Mouse (Mus musculus): ENCODE measurements around the gene Robo4. TPM values are rescaled to one million over a fixed set of nuclear protein-coding genes. Genes with fewer than 3 reads are reported as not detected.

Robo4 gene
- total RNA-seq, 2 experiments from 2014 or later = 4.9 to 5.8 TPM

DNA sequence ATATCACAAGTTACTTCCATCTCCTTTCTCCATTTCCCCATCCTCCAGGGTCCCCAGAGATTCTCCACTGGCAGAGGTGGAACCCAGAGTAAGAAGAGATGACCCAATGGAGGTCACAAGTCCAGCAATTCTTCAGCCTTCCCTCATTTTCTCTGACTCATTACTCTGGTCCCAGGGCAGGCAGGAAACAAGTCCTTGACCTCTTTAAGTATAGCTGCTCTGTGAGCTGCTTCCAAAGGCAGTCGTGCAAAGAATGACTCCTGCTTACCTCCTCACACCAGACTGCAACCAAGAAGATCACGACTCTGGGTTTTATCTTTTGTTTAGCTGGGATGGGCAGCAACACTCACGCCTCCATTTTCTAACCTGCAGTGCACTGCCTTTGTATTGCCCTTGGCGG lies 33.9 kb downstream of the Robo4 start:
- TF ChIP-seq CTCF (conservative IDR thresholded peaks at IDR 0.05) = no peak
- Histone ChIP-seq H3K4me3 (no peak overlapping the region), H3K27ac (no peak overlapping the region)
- DNase-seq (ENCODE audit: low spot score in 2 of 2) = peak in 1 of 2 experiments; percentile 3

DNA sequence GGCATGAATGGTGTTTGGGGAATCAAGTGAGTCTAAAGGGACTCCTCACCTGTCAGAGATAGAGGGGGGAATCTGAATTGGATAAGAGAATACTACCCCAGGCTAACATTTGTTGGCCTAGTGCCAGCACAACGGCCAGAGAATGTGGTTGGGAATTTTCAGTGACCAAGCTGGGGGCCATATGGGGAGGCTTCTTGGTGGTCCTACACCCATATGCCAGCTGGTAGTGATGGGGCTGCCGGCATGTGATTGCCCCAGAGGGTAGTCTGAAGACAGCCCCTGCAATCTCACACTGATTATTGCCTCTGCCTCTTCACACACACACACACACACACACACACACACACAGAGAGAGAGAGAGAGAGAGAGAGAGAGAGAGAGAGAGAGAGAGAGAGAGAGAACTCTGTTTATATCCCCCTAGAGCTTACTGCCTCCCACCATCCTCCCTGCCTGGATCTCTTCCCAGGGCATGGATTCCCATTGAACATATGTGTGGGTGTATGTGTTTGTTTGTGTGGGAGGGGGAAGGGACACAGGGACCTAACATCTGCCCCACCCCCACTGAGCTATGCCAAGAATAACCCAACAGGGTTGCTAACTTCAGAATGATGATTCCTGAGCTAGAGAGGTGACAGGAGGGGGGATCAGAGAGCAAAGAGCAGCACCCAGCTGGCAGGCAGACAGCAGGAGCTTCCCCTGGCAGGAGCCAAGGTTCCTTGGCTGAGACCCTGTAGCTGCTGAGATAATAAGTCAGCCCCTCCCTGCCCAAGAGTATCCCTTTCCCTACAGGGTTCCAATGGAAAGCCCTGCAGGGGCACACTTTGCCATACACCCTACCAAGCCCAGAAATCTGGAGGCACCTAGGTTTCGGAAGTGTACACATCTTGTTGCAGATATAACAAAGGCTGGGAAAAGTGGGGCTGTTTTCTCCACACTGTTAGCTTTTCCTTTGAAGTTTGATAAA lies 36.4 kb downstream of the Robo4 start:
- peak overlapping the region; percentile 56 for H3K27ac ChIP-seq
- peak; percentile 44 to 67 for DNase-seq (ENCODE audit: low spot score in 2 of 2)
- no peak for TF ChIP-seq CTCF (conservative IDR thresholded peaks at IDR 0.05)
- H3K4me3 ChIP-seq = no peak overlapping the region

DNA sequence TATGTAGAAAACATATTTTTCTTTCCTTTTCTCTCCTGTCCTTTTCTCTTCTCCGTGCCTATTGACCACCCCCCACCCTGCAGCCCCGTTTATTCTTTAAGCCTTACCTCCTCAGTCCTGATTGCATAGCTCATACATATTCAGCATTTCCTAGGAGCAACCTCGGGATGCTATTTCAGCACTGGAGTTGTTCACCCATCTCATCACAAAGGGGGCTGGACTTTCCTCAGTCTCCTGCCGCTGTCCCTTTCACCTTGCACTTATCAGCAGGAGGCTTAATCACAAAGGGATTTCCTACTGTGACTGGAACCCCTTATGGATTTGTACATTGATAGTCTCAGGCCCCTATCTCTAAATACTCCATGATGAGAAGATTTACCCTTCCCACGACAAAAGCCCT lies 50.7 kb downstream of the Robo4 start:
- TF ChIP-seq CTCF (conservative IDR thresholded peaks at IDR 0.05) = no peak
- H3K27ac ChIP-seq = no peak overlapping the region
- DNase-seq (ENCODE audit: low spot score in 2 of 2) = no peak
- no peak overlapping the region for H3K4me3 ChIP-seq

DNA sequence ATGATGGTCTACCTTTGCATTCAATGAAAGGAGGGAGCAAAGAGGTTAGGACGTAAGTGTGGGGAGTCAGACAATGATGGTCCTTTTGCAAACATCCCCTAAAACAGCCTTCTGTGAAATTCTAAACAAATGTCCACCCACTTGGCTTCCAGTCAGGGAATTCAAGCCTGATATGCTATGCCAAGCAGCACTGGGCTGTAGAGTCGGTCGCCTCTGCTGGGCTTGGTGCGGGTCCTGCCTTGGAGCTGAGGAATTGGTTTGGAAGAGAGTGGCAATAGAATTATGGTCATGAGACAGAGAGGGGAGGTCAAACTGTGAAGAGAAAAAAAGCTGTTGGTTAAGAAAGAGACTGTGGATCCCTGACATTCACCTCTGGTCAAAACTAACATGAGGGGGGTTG lies 51.6 kb downstream of the Robo4 start:
- H3K4me3 ChIP-seq = no peak overlapping the region
- no peak overlapping the region for H3K27ac ChIP-seq
- TF ChIP-seq CTCF (conservative IDR thresholded peaks at IDR 0.05) = no peak
- DNase-seq (ENCODE audit: low spot score in 2 of 2) = no peak

DNA sequence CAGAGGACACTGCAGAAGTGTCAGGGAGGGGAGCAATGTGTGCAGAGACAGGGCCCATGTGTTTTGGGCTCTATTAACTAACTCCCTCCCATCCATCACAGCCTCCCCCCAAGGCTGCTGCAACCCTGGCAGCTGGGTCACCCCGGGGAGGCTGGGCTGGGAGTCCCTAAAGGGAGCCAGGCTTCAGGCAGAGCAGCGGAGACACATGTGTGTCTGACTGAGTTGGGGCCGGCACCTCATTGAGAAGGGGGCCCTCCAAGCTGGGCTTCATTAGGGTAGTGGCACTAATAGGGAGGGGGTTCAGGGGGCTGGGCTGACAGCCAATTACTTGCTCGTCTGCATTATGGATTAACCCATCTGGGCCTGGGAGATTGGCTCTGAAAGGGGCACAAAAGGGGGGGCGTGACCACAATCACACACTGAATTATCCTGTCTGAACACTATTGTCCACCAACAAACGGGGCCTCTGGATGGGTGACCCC lies 52.4 kb downstream of the Robo4 start:
- no peak for TF ChIP-seq CTCF (conservative IDR thresholded peaks at IDR 0.05)
- DNase-seq (ENCODE audit: low spot score in 2 of 2) = no peak
- no peak overlapping the region for H3K4me3 ChIP-seq
- H3K27ac ChIP-seq = no peak overlapping the region

DNA sequence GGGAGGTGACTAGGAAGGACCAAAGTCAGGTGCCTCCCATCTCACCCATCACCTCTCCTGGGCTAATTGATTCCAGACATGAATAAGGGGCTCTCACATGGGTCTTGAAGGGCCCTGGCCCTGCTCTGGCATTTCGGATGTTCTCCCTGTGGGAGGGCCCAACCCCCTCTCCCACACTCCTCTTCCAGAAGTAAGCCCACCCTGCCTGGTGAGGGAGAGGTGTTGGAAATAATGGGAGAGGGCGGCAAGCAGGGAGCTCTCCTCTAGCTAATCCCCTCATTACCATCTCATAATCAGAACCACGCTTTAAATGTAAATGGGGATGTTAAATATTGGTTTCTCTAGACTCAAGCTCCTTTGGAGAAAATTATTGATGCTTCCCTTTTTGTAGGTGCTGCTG lies 53.3 kb downstream of the Robo4 start:
- TF ChIP-seq CTCF (conservative IDR thresholded peaks at IDR 0.05) = no peak
- H3K27ac ChIP-seq = no peak overlapping the region
- no peak overlapping the region for H3K4me3 ChIP-seq
- no peak for DNase-seq (ENCODE audit: low spot score in 2 of 2)

DNA sequence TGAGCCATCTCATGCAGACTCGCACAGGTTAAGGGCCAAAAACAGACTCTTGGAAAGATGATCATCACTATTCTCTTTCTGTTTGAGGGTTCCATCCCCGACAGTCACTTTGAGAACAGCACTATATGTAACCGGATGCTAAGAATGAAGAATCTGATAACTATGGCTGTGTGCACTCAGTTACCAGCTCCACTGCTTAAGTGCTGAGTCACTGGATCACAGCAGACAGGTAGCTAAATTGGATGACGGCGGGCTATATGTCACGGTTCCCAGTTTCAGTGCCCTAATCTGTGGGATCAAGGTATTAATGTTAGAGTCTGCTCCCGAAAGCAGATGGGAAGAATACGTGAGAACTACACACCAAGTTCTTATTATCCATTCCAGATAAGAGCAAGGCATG lies 54.2 kb downstream of the Robo4 start:
- Histone ChIP-seq H3K4me3 (no peak overlapping the region), H3K27ac (peak overlapping the region; percentile 63; the same call in 1 of the 2 replicates)
- no peak for DNase-seq (ENCODE audit: low spot score in 2 of 2)
- TF ChIP-seq CTCF (conservative IDR thresholded peaks at IDR 0.05) = no peak

DNA sequence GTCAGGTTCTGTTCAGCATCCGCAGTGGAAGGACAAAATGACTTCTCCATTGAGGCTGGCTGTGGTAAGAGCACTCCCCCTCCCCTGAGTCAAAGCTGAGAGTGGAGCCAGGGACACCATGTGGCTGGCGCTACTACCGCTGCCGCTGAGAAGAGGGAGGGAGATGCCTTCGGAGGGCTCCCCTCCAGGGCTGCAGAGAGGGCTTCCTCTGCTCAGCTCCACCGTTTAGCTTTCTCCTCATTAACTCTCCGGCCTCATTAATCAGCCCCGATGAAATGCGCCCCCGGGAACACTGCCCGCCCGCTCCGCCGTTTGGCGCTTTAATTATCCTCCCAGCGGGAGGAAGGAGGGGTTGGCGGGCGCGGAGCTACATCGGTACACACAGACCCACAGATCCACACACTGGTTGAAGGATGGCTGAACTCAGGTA lies 54.8 kb downstream of the Robo4 start:
- TF ChIP-seq CTCF (conservative IDR thresholded peaks at IDR 0.05) = peak; percentile 21
- peak; percentile 63 to 70 for DNase-seq (ENCODE audit: low spot score in 2 of 2)
- peak overlapping the region; percentile 53 for H3K4me3 ChIP-seq
- H3K27ac ChIP-seq = peak overlapping the region; percentile 63

DNA sequence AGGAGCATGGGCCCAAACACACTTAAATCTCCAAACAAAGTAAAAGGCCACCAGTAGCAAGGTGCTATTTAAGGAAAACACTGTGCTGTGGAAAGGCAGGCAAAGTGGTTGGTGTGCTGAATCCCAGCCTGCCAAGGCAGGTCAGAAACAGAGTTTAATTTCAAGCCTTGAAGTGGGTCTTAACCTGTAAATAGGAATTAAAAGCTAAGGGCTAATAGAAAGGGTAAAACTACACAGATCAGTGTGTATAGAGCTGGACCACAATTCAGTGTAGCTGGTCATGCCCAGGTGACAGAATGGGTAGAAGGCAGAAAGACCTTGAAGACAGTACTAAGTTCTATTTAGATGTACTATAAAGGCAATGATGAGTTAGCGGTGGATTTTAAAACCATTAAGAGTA lies 55.5 kb downstream of the Robo4 start:
- Histone ChIP-seq H3K27ac (peak overlapping the region; percentile 63; the same call in 1 of the 2 replicates), H3K4me3 (no peak overlapping the region; the same call in 1 of the 2 replicates)
- no peak for TF ChIP-seq CTCF (conservative IDR thresholded peaks at IDR 0.05)
- no peak for DNase-seq (ENCODE audit: low spot score in 2 of 2)

DNA sequence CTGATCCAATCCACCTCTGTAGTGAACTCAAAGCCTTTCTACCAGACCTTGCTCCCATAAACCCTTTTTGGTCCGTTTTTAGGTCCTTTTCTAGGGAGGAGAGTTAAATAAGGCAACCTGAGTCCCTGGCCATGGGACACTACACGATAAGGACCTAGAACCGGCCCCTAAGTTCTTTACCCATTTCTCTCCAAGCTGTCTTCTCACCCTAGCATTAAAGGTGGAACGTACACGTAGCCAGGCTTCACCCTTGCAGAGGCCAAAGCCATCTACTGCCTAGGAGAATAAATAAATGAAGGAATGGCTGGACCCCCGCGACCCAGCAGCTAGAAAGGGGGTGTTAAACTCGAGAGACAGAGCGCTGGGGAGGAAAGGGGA lies 58.0 kb downstream of the Robo4 start:
- TF ChIP-seq CTCF (conservative IDR thresholded peaks at IDR 0.05) = no peak
- Histone ChIP-seq H3K27ac (peak overlapping the region; percentile 96), H3K4me3 (peak overlapping the region; percentile 70)
- no peak for DNase-seq (ENCODE audit: low spot score in 2 of 2)

DNA sequence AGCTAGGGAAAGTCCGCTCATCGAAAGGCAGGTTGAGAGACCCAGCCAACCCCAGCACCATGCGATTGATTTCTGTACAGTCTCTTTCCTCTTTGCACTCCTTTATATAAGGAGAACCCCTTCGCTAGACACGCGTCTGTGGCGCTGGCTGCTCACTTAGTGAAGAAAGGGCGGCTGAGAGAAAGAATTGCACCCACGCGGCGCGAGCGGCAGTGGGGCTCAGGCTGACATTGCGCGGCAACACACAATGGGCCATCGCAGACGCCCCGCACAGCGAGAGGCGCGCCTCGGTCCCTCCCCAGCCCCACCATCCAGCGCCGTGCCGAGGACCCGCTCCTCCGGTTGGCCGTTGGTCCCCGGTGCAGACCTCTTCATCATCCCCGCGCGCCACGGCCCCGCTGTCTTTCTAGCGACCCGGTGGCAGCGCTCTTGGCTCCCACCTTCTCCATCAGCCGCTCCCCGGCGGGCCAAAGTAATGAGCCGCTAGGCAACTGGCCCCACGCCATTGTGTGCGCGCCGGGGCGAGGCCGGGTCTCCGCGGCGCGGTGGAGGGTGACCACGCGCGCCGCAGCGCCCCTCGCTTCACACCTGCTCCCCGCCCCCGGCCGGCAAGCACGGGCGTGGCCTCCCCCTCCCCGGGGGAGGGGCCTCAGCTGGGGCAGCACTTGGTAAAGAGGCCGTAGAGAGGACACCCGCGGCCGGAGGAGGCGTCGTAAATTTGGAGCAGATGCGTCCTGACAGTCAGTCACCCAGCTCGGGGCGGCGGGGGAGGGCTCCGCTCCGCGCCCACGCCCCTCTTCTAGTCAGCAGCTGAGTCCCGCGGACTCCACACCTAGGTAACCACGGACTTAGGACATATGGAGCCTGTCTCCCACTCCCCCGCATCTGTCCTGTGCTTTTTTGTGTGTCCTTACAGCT lies 58.6 kb downstream of the Robo4 start:
- H3K27ac ChIP-seq = peak overlapping the region; percentile 96
- peak overlapping the region; percentile 70 for H3K4me3 ChIP-seq
- peak in 1 of 2 experiments; percentile 39 for DNase-seq (ENCODE audit: low spot score in 2 of 2)
- TF ChIP-seq CTCF (conservative IDR thresholded peaks at IDR 0.05) = no peak

DNA sequence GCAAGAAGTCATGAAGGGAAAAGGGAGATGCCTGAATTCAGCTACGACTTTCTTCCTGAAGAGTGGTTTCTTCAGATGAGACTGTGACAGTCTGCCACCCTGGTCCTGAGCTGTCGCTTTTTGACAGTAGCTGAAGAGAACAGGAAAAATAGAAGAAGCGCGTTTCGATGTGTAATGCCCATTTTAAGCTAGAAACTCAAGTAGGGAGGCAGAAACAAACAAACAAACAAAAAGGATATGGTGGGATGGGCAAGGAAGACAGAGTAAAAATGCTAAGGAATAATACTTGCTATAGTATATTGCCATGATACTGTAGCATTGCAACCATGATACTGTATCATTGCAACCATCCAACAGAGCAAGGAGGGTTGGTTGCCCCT lies 59.3 kb downstream of the Robo4 start:
- TF ChIP-seq CTCF (conservative IDR thresholded peaks at IDR 0.05) = no peak
- no peak for DNase-seq (ENCODE audit: low spot score in 2 of 2)
- Histone ChIP-seq H3K4me3 (peak overlapping the region; percentile 70), H3K27ac (peak overlapping the region; percentile 96)

DNA sequence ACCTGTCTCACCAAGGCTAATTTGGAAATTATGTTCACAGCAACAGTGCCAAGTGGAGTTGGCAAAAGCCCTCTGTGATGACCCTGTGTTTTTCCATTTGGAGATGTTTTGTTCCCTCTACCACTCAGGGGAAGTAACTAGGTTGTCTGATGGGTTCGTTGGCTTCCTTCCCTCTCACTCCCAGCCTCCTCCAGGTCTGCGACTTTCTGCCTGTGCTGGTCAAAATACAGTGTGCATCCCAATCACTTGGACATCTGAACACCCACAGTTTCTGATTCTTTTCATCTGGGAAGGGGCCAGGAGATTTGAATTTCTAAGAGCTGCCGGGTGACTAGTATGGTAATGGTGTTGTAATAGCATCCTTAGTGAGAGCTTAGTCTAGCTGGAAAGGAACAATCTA lies 59.9 kb downstream of the Robo4 start:
- no peak overlapping the region for H3K4me3 ChIP-seq
- H3K27ac ChIP-seq = peak overlapping the region; percentile 96; the same call in 1 of the 2 replicates
- no peak for DNase-seq (ENCODE audit: low spot score in 2 of 2)
- no peak for TF ChIP-seq CTCF (conservative IDR thresholded peaks at IDR 0.05)

Data from layer of hippocampus, adult 2 months (tissue).